Mouse (Mus musculus) stomach, embryonic 14.5 days (tissue): ENCODE measurements around the gene Kif27. TPM values are rescaled to one million over a fixed set of nuclear protein-coding genes. Genes with fewer than 3 reads are reported as not detected.

ENCODE experiments used
- ATAC-seq: fragments of 200-750 bp; cut with Nextera tagmentation; 2 replicates; pipeline ENCODE4 v1.8.0; 2017; ENCODE audit warnings: low read depth, moderate TSS enrichment; ENCODE audit not compliant: insufficient number of reproducible peaks, insufficient read depth, low FRiP score
- H3K27ac ChIP-seq: fragments of 300-500 bp; sonication (generic); 2 replicates; pipeline ENCODE4 v1.5.1; 2014; ENCODE audit warnings: mild to moderate bottlenecking, low read length, moderate library complexity, mixed read lengths
- H3K27me3 ChIP-seq: fragments of 300-500 bp; sonication (generic); 2 replicates; pipeline ENCODE4 v1.6.1; 2014; ENCODE audit warnings: low read length, control low read depth, mixed read lengths; ENCODE audit not compliant: control insufficient read depth, insufficient read depth
- H3K36me3 ChIP-seq: fragments of 300-500 bp; sonication (generic); 2 replicates; pipeline ENCODE4 v1.6.1; 2014; ENCODE audit warnings: mild to moderate bottlenecking, control low read depth, low read length, moderate library complexity, mixed read lengths; ENCODE audit not compliant: control insufficient read depth, insufficient read depth
- H3K4me1 ChIP-seq: fragments of 300-500 bp; sonication (generic); 2 replicates; pipeline ENCODE4 v1.6.1; 2014; ENCODE audit warnings: low read length, control low read depth, mixed read lengths; ENCODE audit not compliant: control insufficient read depth, insufficient read depth
- H3K4me2 ChIP-seq: fragments of 300-500 bp; sonication (generic); replicated peaks from 2 replicates; pipeline ENCODE4 v1.6.1; 2014; ENCODE audit warnings: low read depth, low read length, control low read depth
- H3K4me3 ChIP-seq: fragments of 300-500 bp; sonication (generic); 2 replicates; pipeline ENCODE4 v1.5.1; 2014; ENCODE audit warnings: low read depth, low read length, control low read depth
- H3K9ac ChIP-seq: fragments of 300-500 bp; sonication (generic); replicated peaks from 2 replicates; pipeline ENCODE4 v1.6.1; 2014; ENCODE audit warnings: low read depth, mild to moderate bottlenecking, control low read depth, low read length, moderate library complexity, mixed read lengths
- H3K9me3 ChIP-seq: fragments of 300-500 bp; sonication (generic); 2 replicates; pipeline ENCODE4 v1.6.1; 2016; ENCODE audit warnings: low read depth, low read length, control low read depth; ENCODE audit not compliant: control insufficient read depth
- WGBS: fragments of 180-500 bp; shearing (Covaris S2); extraction: QIAGEN DNeasy Blood & Tissue Kit; methylation state at CpG from one replicate; pipeline ENCODE4 v1.1.7; 2014; 5-methylcytosine and 5-hydroxymethylcytosine counted together
- microRNA counts: library from miRNA; unstranded; fragments of <30 nt; microRNA quantifications from one replicate; lab custom pipeline; 2016
- microRNA-seq: library from miRNA; unstranded; fragments of <30 nt; microRNA quantifications from one replicate; pipeline ENCODE4, GENCODE M21; 2016
- polyA plus RNA-seq: library from polyadenylated mRNA; unstranded; fragments of >200 nt; fragmentation: Nextera tagmentation; extraction: Ambion mirVana; gene quantifications from 2 replicates; pipeline ENCODE4 v1.2.1, GENCODE M21; 2014

Kif27 gene
- polyA plus RNA-seq, 1 experiment from 2014 or later: 0.59 TPM

DNA sequence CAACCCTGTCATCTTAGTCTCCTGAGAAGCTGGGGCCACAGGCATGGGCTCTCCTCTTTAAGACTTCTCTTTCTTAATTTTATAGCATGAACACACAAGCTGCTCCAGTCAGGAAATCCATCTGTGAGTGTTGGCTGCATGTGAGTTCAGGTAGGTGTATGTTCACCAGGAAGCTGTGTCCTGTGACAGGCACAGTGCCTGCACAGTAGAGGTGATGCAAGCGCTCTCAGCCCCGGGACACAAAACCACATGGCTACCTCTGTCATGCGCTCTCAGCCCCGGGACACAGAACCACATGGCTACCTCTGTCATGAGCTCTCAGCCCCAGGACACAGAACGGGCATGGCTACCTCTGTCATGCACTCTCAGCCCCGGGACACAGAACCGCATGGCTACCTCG, 95.4 kb downstream of the Kif27 start:
- no peak overlapping the region for H3K27ac ChIP-seq
- H3K4me2 ChIP-seq: no peak overlapping the region
- H3K9me3 ChIP-seq: no peaks in the 10 kb centered on the region
- no peak overlapping the region for H3K4me3 ChIP-seq
- no peaks in the 10 kb centered on the region for H3K27me3 ChIP-seq
- no peaks in the 10 kb centered on the region for H3K4me1 ChIP-seq
- no peak for ATAC-seq
- WGBS: 88% methylated on average over 8 of the region's 8 CpGs
- H3K36me3 ChIP-seq: peaks cover 12% of the 10 kb centered on the region; the same call in 1 of the 2 replicates
- H3K9ac ChIP-seq: no peak overlapping the region

DNA sequence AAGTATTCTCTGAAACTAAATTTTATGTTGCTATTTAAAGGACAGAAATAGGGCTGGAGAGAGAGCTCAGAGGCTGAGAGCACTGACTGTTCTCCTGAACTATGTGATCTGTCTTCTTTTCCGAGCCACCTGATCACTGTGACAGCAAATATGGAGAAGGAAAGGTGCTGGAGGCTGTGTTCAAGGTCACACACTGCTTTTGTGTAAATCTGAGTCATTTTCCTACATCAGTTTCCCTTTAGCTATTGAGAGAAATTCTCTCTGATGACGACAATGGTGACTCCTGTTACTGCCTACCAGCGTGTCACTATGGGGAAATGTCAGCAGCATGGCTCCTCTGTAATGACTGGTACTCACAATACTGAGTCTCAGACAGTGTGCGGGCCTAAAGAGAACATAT, 97.2 kb downstream of the Kif27 start:
- H3K27me3 ChIP-seq: no peaks in the 10 kb centered on the region
- H3K4me1 ChIP-seq: no peaks in the 10 kb centered on the region
- WGBS: 88% methylated on average over 4 of the region's 4 CpGs
- H3K9me3 ChIP-seq: no peaks in the 10 kb centered on the region
- H3K9ac ChIP-seq: no peak overlapping the region
- H3K4me3 ChIP-seq: no peak overlapping the region
- no peak for ATAC-seq
- H3K27ac ChIP-seq: no peak overlapping the region
- H3K4me2 ChIP-seq: no peak overlapping the region
- peaks cover 16% of the 10 kb centered on the region; the same call in 1 of the 2 replicates for H3K36me3 ChIP-seq

DNA sequence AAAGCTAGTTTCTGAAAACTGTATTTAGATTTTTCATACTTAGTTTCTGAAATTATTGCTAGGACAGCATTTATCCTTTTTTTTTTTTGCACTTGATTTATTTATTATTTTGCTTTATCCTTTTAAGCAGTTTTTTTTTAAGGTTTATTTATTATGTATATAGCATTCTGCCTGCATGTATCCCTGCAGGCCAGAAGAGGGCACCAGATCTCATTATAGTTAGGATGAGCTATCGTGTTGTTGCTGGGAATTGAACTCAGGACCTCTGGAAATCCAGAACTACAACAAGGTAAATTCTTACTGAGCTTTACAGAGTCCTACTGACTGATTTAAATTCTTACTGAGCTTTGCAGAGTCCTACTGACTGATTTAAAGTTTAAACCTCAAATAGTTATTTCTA, 105.7 kb downstream of the Kif27 start:
- no peak for ATAC-seq
- no peak overlapping the region for H3K9ac ChIP-seq
- no peaks in the 10 kb centered on the region for H3K9me3 ChIP-seq
- H3K4me2 ChIP-seq: no peak overlapping the region
- H3K36me3 ChIP-seq: peaks cover 1% of the 10 kb centered on the region; the same call in 1 of the 2 replicates
- H3K27me3 ChIP-seq: no peaks in the 10 kb centered on the region
- H3K27ac ChIP-seq: no peak overlapping the region
- H3K4me3 ChIP-seq: no peak overlapping the region
- H3K4me1 ChIP-seq: no peaks in the 10 kb centered on the region
- WGBS: 79% methylated on average over 1 of the region's 1 CpGs

DNA sequence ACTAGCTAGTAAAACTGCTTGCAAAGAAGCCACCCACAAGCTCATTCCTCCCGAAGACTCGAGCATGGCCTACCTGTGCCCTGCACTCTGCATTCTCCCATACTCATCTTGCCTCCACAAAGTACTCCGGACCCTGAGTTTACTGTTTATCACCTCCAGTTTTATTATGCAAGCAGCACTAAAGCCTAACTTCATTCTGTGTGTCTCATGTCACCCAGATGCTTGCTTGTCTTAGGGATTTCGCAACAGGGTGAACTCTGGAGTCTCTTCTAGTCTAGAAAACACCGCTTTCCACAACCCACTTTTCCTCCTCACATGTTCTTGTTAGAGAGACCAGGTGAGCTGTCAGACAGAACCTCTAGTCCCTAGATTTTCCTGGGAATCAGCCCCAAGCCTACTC, 110.0 kb downstream of the Kif27 start:
- Histone ChIP-seq H3K27me3 (no peaks in the 10 kb centered on the region), H3K36me3 (peaks cover 4% of the 10 kb centered on the region; the same call in 1 of the 2 replicates)
- ATAC-seq: no peak

More for the DNA sequence above, 110.0 kb downstream of the Kif27 start:
- no peak overlapping the region for H3K27ac ChIP-seq
- no peak overlapping the region for H3K4me2 ChIP-seq
- no peaks in the 10 kb centered on the region for H3K4me1 ChIP-seq
- 95% methylated on average over 5 of the region's 5 CpGs for WGBS
- no peak overlapping the region for H3K9ac ChIP-seq
- no peak overlapping the region for H3K4me3 ChIP-seq
- no peaks in the 10 kb centered on the region for H3K9me3 ChIP-seq

MicroRNAs within 50 kb of the gene (microRNA counts, 519-probe panel; counts per million panel counts)
- microRNA mmu-miR-7a (lab: Ali Mortazavi, UCI): 2,991 counts per million, percentile 53 among the panel's probes with 10 or more counts

Small RNA genes within 50 kb of the gene (microRNA-seq; reads per million reads assigned to microRNA genes)
- gene Mir6369 (not detected), gene Mir7-1 (106 reads per million, percentile 49 among the genes with 10 or more reads in this experiment)

Other genes with a start within 250 kb of the Kif27 start
- 3.2 and 3.3 TPM in 2 replicates for gene Klhl3, start 245.5 kb downstream of the Kif27 start, polyA plus RNA-seq
- 51.2 and 53.1 TPM in 2 replicates for gene Hnrnpa0, start 230.6 kb downstream of the Kif27 start, polyA plus RNA-seq
- 38.9 and 40.5 TPM in 2 replicates for gene Idnk, start 201.5 kb downstream of the Kif27 start, polyA plus RNA-seq
- 76.2 and 78.4 TPM in 2 replicates for gene Ubqln1, start 143.5 kb downstream of the Kif27 start, polyA plus RNA-seq
- gene Gkap1, start 83.4 kb downstream of the Kif27 start, polyA plus RNA-seq: 24.1 and 26.0 TPM in 2 replicates
- gene 2210016F16Rik, start 26.1 kb upstream of the Kif27 start, polyA plus RNA-seq: 30.6 and 33.0 TPM in 2 replicates
- gene Rmi1, start 43.1 kb upstream of the Kif27 start, polyA plus RNA-seq: 24.8 and 27.6 TPM in 2 replicates
- 1,425 and 1,587 TPM in 2 replicates for gene Hnrnpk, start 44.2 kb upstream of the Kif27 start, polyA plus RNA-seq